Mouse (Mus musculus) right cerebral cortex, adult 2 months (tissue): ENCODE results near the gene Pcbp3.
"Not testable (repeated sequence)": the region's sequence is repeated elsewhere in the genome, so short reads cannot be mapped to it uniquely, and the experiment has no call there.

ENCODE experiments used
- DNase-seq, 2 experiments: peaks; one replicate each; pipeline ENCODE4 v3.0.0; 2021 to 2022; ENCODE audit warnings: low spot score in 2 of 2

Gene Pcbp3

GRCm38 (mm10) chr10:76961790-76962489 lies at the start of gene Pcbp3:
Pcbp3 (minus strand) TSS chr10:76961887.
- peak; percentile 96 to 97 for DNase-seq

- DNase-seq: no peak
Measured at GRCm38 (mm10) chr10:77008698-77009097, 47.0 kb upstream of the Pcbp3 start.

- DNase-seq: peak; percentile 44 to 54
Measured at GRCm38 (mm10) chr10:77008109-77008561, 46.4 kb upstream of the Pcbp3 start.

GRCm38 (mm10) chr10:77007433-77008108 lies 45.9 kb upstream of the Pcbp3 start:
- no peak for DNase-seq

GRCm38 (mm10) chr10:77004936-77005335 lies 43.2 kb upstream of the Pcbp3 start:
- DNase-seq: no peak

GRCm38 (mm10) chr10:76997759-76998513 lies 36.2 kb upstream of the Pcbp3 start:
- DNase-seq: no peak

GRCm38 (mm10) chr10:76992456-76992855 lies 30.8 kb upstream of the Pcbp3 start:
- no peak for DNase-seq

GRCm38 (mm10) chr10:76988586-76988985 lies 26.9 kb upstream of the Pcbp3 start:
- no peak for DNase-seq

GRCm38 (mm10) chr10:76978042-76978441 lies 16.4 kb upstream of the Pcbp3 start:
- no peak for DNase-seq

GRCm38 (mm10) chr10:76976699-76977098 lies 15.0 kb upstream of the Pcbp3 start:
- DNase-seq: no peak

- no peak for DNase-seq
Measured at GRCm38 (mm10) chr10:76973797-76974436, 12.2 kb upstream of the Pcbp3 start.

- DNase-seq: not testable (repeated sequence)
Measured at GRCm38 (mm10) chr10:76972318-76972717, 10.6 kb upstream of the Pcbp3 start.

- DNase-seq: no peak
Measured at GRCm38 (mm10) chr10:76970974-76971373, 9.3 kb upstream of the Pcbp3 start.

- no peak for DNase-seq
Measured at GRCm38 (mm10) chr10:76964436-76964835, 2.7 kb upstream of the Pcbp3 start.

GRCm38 (mm10) chr10:76963997-76964396 lies 2.3 kb upstream of the Pcbp3 start:
- DNase-seq: no peak

- DNase-seq: no peak
Measured at GRCm38 (mm10) chr10:76961156-76961555, 531 bp downstream of the Pcbp3 start.

- no peak for DNase-seq
Measured at GRCm38 (mm10) chr10:76958201-76958600, 3.5 kb downstream of the Pcbp3 start.

- no peak for DNase-seq
Measured at GRCm38 (mm10) chr10:76956200-76956599, 5.5 kb downstream of the Pcbp3 start.

- no peak for DNase-seq
Measured at GRCm38 (mm10) chr10:76941038-76941437, 20.6 kb downstream of the Pcbp3 start.

GRCm38 (mm10) chr10:76936827-76937226 lies 24.9 kb downstream of the Pcbp3 start:
- no peak for DNase-seq

- no peak for DNase-seq
Measured at GRCm38 (mm10) chr10:76934805-76935204, 26.9 kb downstream of the Pcbp3 start.

- no peak for DNase-seq
Measured at GRCm38 (mm10) chr10:76931794-76932193, 29.9 kb downstream of the Pcbp3 start.
